Mouse (Mus musculus): ENCODE data around the gene Bace2. TPM values are rescaled to one million over a fixed set of nuclear protein-coding genes. Genes with fewer than 3 reads are reported as not detected.

The Bace2 gene
- polyA plus RNA-seq, 1 experiment from 2014 or later: 1.0 TPM

Other genes with a start within 250 kb of the Bace2 start
- 7.7 and 8.0 TPM in 2 replicates for gene Dscam, start 186.0 kb upstream of the Bace2 start, polyA plus RNA-seq (2015; fragmentation: Nextera tagmentation; extraction: Ambion mirVana)
- gene Mx1, start 106.2 kb downstream of the Bace2 start, polyA plus RNA-seq (2015; fragmentation: Nextera tagmentation; extraction: Ambion mirVana): 0.43 TPM in 1 of 2 replicates, not detected in the other
- not detected in 2 replicates for gene Fam3b, start 158.1 kb downstream of the Bace2 start, polyA plus RNA-seq (2015; fragmentation: Nextera tagmentation; extraction: Ambion mirVana)